Mouse (Mus musculus): ENCODE results near the gene Naxd. TPM values are rescaled to one million over a fixed set of nuclear protein-coding genes. Genes with fewer than 3 reads are reported as not detected.
A peak's percentile ranks its signal among the peaks of the same experiment; 100 is the strongest.

Naxd gene
- total and polyA plus RNA-seq, 3 experiments = 39.7 to 57.1 (median 50.1) TPM

GRCm38 (mm10) chr8:11452974-11453373 lies 44.3 kb upstream of the Naxd start:
- TF ChIP-seq SIN3A (IDR thresholded peaks at IDR 0.05; ENCODE audit: low read length) (no peak), JUND (conservative IDR thresholded peaks at IDR 0.05; ENCODE audit: low read depth, low read length) (no peak), ZMIZ1 (IDR thresholded peaks at IDR 0.05; ENCODE audit: low read depth, low read length) (no peak), ELF1 (IDR thresholded peaks at IDR 0.05; ENCODE audit: low read depth, low read length) (no peak), CTCF (conservative IDR thresholded peaks at IDR 0.05 in 1 of 2, IDR thresholded peaks at IDR 0.05 in 1 of 2; ENCODE audit: low read depth in 2 of 2, low read length in 2 of 2) (no peak), E2F4 (IDR thresholded peaks at IDR 0.05; ENCODE audit: insufficient replicate concordance, low read depth, low read length) (no peak)
- dilution Hi-C loops (cut with MboI; ENCODE audit: extremely low pct_ligation_motif_present, extremely low pct_unique_long_range_greater_than_20kb, low sequenced_read_pairs) (no loop called here), in situ Hi-C loops (cut with MboI; ENCODE audit: low pct_ligation_motif_present, low pct_unique_long_range_greater_than_20kb, low sequenced_read_pairs) (loop anchor here (5.0 to 10.0 kb wide), 2 partner anchors 34 to 162 kb away; no protein-coding TSS in a partner anchor)
- peak overlapping the region; percentile 83 for H3K27ac ChIP-seq (ENCODE audit: insufficient read depth, low read depth)
- peaks cover 7 to 21% of the 10 kb centered on the region in 2 experiments for H3K36me3 ChIP-seq (replicated peaks in 1 of 2; ENCODE audit: control insufficient read depth in 1 of 2, insufficient read depth in 1 of 2, low read length in 1 of 2)
- H3K4me1 ChIP-seq (ENCODE audit: control insufficient read depth in 1 of 2, insufficient read depth in 2 of 2) = peaks cover 48 to 51% of the 10 kb centered on the region in 2 experiments
- DNase-seq (ENCODE audit: extremely low read depth) = no peak
- H3K9ac ChIP-seq (ENCODE audit: insufficient read depth, low read depth) = 0 out of 2 replicates have a peak overlapping the region, but pooled peaks have one; percentile 11
- H3K27me3 ChIP-seq (replicated peaks) = no peaks in the 10 kb centered on the region
- H3K4me3 ChIP-seq (replicated peaks in 1 of 3; ENCODE audit: low read depth in 2 of 3, low read length in 2 of 3, poor library complexity in 1 of 3) = no peak overlapping the region
- peak overlapping the region; percentile 46; the same call in 1 of the 2 replicates for H3K4me2 ChIP-seq (ENCODE audit: insufficient read depth, low read depth, poor library complexity, severe bottlenecking)
- no peaks in the 10 kb centered on the region; the same call in 1 of the 2 replicates for H3K79me2 ChIP-seq (replicated peaks; ENCODE audit: control insufficient read depth, extremely low read depth, insufficient read depth, poor library complexity, severe bottlenecking)
- no peaks in the 10 kb centered on the region for H3K9me3 ChIP-seq (replicated peaks; ENCODE audit: low read length)

GRCm38 (mm10) chr8:11454228-11454627 lies 43.1 kb upstream of the Naxd start:
- dilution Hi-C loops (cut with MboI; ENCODE audit: extremely low pct_ligation_motif_present, extremely low pct_unique_long_range_greater_than_20kb, low sequenced_read_pairs) = no loop called here
- Histone ChIP-seq H3K4me2 (ENCODE audit: insufficient read depth, low read depth, poor library complexity, severe bottlenecking) (no peak overlapping the region), H3K79me2 (replicated peaks; ENCODE audit: control insufficient read depth, extremely low read depth, insufficient read depth, poor library complexity, severe bottlenecking) (no peaks in the 10 kb centered on the region; the same call in 1 of the 2 replicates), H3K4me1 (ENCODE audit: control insufficient read depth in 1 of 2, insufficient read depth in 2 of 2) (peaks cover 56 to 63% of the 10 kb centered on the region in 2 experiments), H3K27me3 (replicated peaks) (no peaks in the 10 kb centered on the region), H3K9ac (ENCODE audit: insufficient read depth, low read depth) (no peak overlapping the region), H3K36me3 (replicated peaks in 1 of 2; ENCODE audit: control insufficient read depth in 1 of 2, insufficient read depth in 1 of 2, low read length in 1 of 2) (peaks cover 7 to 20% of the 10 kb centered on the region in 2 experiments), H3K27ac (ENCODE audit: insufficient read depth, low read depth) (no peak overlapping the region), H3K4me3 (replicated peaks in 1 of 3; ENCODE audit: low read depth in 2 of 3, low read length in 2 of 3, poor library complexity in 1 of 3) (no peak overlapping the region), H3K9me3 (replicated peaks; ENCODE audit: low read length) (no peaks in the 10 kb centered on the region)
- in situ Hi-C loops (cut with MboI; ENCODE audit: low pct_ligation_motif_present, low pct_unique_long_range_greater_than_20kb, low sequenced_read_pairs) = loop anchor here (5.0 to 10.0 kb wide), 2 partner anchors 33 to 161 kb away; no protein-coding TSS in a partner anchor
- DNase-seq (ENCODE audit: extremely low read depth) = no peak
- no peak for TF ChIP-seq POLR2A (IDR thresholded peaks at IDR 0.05; ENCODE audit: low read depth, low read length)
- no peak for TF ChIP-seq MXI1 (IDR thresholded peaks at IDR 0.05; ENCODE audit: low read depth, low read length)
- no peak for TF ChIP-seq CHD1 (IDR thresholded peaks at IDR 0.05; ENCODE audit: low read depth, low read length)
- TF ChIP-seq ZKSCAN1 (IDR thresholded peaks at IDR 0.05; ENCODE audit: borderline replicate concordance, low read depth, low read length) = no peak
- no peak for TF ChIP-seq BHLHE40 (IDR thresholded peaks at IDR 0.05; ENCODE audit: low read depth, low read length)
- TF ChIP-seq MAFK (IDR thresholded peaks at IDR 0.05; ENCODE audit: insufficient replicate concordance, low read length) = no peak
- TF ChIP-seq RAD21 (IDR thresholded peaks at IDR 0.05; ENCODE audit: low read depth, low read length) = no peak
- no peak for TF ChIP-seq JUND (conservative IDR thresholded peaks at IDR 0.05; ENCODE audit: low read depth, low read length)
- TF ChIP-seq USF2 (conservative IDR thresholded peaks at IDR 0.05; ENCODE audit: low read depth, low read length) = no peak
- no peak for TF ChIP-seq MAX (IDR thresholded peaks at IDR 0.05; ENCODE audit: low read length)
- no peak for TF ChIP-seq SMC3 (IDR thresholded peaks at IDR 0.05; ENCODE audit: low read depth, low read length)
- no peak for TF ChIP-seq ZNF384 (IDR thresholded peaks at IDR 0.05; ENCODE audit: low read depth, low read length)
- no peak for TF ChIP-seq MYC (IDR thresholded peaks at IDR 0.05; ENCODE audit: low read depth, low read length)
- no peak for TF ChIP-seq PAX5 (IDR thresholded peaks at IDR 0.05; ENCODE audit: low read length)
- no peak for TF ChIP-seq E2F4 (IDR thresholded peaks at IDR 0.05; ENCODE audit: insufficient replicate concordance, low read depth, low read length)
- TF ChIP-seq GABPA (IDR thresholded peaks at IDR 0.05; ENCODE audit: insufficient replicate concordance, low read depth, low read length) = no peak
